Mouse (Mus musculus): Measurements from ENCODE around the gene Ccdc148. TPM values are rescaled to one million over a fixed set of nuclear protein-coding genes. Genes with fewer than 3 reads are reported as not detected.

The Ccdc148 gene
- total RNA-seq, 2 experiments from 2014 or later, result 0.86 to 0.99 TPM

DNA sequence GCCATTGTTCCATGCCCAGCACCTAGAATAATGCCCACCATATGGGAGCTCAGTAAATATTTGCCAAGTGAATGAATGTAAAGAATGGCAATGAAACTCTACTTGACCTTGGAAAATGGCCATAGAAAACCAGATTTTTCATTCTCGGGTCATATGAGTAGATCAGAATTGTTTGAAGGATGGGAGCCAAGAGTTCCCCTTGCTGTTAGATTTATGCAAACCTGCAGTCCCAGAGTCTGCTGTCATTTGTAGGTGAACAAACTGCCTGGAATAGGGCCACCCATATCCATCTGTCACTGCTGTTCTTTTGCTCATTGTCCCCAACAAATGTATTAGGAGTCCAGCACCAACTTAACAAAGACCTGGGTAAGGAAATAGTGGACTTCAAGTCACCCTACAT lies 377.0 kb downstream of the Ccdc148 start:
- no peak for DNase-seq

DNA sequence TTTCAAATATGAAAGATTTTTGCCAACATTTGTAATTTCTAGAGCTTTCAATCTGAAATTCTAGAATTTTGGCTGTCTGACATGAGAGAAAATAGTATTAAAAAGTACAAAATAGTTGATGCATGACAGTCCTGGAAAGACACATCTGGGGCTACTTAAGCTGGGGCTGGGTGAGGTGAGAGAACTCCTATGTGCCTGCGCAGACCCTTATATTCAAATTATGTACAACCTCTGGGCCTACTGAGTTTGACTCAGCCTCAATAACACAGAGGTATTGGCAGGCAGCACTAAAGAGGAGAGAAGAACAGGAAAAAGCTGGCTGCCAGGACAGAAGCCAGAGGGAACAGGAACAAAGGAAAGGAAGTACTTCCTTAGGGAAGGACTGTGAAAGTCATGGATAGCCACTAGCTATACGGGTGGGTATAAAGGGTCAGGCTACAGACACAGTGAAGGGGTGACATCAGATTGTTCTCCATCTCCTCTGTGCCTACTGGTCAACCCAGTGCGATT lies 381.4 kb downstream of the Ccdc148 start:
- DNase-seq, result no peak

DNA sequence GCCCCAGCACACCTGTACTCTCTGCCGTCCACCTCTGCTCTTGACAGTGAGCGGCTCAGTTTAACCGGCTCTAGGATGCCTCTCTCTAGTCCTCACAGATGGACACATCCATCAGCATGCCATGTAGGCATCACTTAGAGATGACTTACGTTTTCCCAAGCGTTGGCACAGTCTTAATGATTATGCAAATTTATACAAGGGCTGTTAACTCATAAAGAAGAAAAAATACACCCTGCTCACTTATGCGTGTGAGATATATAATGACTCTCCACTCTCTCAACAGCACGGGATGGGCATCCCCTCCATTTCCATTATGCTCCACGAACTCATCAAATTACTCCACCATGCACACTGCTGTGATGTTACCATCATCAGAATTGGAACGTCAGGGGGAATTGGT lies 386.6 kb downstream of the Ccdc148 start:
- no peak for DNase-seq

Other genes starting within 250 kb of the Ccdc148 start
- 10 to 100 TPM; 51.9 to 60.8 TPM for gene Pkp4, start 167 bp upstream of the Ccdc148 start, total RNA-seq (2021)